Mouse (Mus musculus) lung, postnatal 36 days (tissue): ENCODE results near the gene Map3k4.

ENCODE experiments used
- DNase-seq: peaks from one replicate; pipeline ENCODE4 v3.0.0; 2022; ENCODE audit warnings: mixed read lengths

The Map3k4 gene

DNA sequence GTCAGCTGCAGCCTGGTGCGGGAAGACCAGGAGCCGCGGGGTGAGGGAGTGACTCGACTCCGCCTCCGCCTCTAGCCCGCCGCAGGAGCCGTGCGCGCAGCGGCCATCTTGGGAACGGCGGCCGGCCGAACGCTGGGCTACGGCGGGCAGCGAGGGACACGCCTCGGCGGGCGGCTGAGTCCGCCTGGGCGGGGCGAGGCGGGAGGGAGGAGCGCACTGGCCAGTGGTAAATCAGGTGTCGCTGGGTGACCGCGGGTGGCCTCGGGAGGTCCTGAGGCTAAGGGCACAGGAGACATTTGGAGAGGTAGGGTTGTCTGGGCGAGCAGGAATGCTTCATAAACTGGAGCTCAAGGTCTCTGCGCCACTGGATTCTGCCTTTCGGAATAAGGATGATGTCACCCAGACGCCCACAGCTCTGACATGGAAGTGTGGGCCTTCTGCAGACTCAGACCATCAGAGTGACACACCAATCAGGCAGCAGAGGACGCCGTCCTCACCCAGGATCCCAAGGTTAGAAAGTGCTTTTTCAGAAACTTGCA is at the start of gene Map3k4:
TSS of gene Map3k4 (minus strand) at position 134 of the 539 bp plus-strand sequence.
- peak; percentile 95 for DNase-seq

DNA sequence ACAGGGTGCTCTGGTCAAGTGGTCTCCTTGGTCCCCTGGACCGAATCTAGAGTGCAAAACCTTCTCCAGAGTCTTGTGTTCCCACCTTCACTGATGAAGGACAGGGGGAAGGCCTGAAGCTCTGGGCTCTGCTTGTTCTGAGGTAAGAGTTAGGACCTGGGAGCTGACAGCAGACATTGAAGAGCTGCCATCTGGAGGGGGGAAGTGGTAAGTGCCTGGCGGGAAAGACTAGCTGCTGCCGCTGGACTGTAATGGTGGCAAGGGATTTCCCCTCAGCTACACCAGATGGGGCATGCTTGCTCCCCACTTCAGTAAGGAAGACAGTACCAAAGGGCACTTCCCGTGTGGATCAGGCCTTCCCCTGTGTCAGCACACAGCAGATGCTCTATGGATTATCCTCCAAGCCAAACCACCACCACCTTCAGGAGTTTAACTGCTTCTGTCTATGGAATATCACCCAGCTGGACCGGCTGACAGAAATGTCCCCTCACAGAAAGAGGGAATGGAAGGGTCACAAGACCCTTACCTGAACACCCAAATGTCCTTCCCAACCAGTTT is 48.9 kb upstream of the Map3k4 start:
- DNase-seq = peak; percentile 76

DNA sequence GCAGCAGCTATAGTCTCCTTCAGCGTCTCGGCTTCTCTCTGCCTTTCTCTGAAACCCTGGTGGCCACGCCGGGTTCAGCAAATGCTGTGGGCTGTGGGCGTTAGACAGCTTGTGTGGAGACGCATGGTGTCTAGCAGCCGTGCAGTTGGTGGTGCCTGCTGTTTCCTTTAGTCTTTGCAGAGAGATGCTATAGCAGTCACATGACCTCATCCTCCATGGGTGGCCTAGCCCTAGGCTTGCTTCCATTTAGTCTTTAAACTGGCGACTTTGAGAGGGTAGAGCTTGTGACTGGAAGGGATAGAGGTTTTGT is 45.8 kb upstream of the Map3k4 start:
- DNase-seq = no peak

DNA sequence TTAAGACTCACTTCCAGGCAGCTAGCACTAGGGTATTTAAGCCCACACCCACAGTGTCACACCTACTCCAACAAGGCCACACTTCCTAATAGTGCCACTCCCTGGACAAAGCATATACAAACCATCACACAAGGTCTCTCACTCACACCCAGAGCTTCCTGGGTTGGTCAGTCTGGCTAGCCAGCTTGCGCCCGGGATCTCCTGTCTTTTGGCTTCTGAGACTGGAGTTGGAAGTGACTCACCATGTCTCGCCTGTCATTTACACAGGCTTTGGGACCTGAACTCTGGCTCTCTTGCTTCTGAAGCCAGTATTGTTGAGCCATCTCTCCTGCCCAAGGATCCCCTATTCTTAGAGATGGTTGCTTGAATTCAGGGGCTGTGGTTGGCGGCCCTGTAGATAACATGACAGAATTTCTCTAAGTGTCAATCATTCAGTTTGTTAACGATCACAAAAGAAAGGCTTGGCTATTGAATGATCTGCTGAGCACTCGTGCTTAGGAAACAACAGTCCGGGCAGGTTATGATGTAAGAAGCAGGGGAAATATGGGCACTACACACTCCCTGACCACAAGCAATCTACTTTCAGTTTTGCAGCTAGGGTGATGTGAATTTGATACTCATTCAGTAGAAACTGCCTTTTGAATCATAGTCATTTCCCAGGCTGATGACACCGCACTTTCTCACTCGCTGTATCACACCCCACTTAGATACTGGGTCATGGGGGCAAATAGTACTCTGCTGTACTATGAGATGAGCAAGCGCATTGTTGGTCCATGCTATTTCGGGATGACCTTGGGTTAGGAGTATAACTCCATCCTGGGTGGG is 45.2 kb upstream of the Map3k4 start:
- no peak for DNase-seq

DNA sequence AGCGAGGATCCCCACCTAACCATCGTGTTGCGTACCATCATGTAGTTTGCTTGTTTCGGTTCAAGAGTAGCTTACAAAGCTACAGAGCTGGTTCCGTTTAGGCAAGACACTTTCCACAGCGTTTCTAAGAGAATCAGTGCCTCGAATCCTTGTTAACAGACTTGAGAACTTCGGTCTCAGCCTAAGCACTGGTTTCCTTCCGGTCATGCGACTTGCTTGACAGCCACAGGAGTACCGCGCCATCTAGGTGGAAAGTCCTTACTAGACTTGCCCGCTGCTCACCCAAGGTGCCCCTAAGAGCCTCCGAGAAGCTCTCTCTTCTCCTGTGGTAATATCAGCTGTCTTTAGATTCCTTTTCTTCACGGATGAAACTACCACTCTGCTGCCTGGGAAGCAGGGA is 41.3 kb upstream of the Map3k4 start:
- DNase-seq = no peak

DNA sequence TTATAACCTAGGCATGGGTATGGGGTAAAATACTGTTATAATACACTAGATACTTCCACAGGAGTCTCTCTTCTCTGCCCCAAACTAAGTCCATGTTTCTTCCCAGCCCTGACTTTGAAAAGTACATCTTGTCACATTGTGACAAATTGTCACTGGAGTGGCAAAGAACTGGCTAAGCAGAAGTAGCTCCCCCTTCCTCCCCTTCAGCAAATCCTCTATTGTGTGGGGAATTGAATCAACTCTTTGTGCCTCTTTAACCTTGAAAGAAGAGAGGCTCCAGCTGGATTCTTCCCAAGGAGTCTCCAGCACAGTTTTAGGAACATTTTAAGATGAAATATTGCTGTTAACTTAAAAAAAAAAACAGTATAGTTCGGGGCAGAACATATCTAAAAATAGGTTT is 34.2 kb upstream of the Map3k4 start:
- no peak for DNase-seq

DNA sequence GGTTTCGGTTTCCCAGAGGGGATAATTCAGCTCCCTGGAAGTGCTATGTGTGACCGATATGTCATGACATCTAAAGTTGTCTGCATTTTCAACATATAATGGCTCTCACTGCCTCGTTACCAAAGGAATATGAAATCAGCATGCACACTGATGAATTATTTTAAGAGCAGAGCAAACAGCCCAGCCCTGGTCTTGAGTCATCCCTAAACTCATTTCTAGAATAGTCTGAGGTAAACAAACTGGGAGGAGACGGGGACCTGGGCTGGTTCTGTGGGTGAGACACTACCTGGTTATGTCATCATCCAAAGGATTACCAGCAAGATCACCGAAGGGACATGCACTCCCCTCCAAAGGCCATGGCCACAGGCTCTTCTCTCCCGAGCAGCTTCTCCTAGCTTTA is 33.0 kb upstream of the Map3k4 start:
- no peak for DNase-seq

DNA sequence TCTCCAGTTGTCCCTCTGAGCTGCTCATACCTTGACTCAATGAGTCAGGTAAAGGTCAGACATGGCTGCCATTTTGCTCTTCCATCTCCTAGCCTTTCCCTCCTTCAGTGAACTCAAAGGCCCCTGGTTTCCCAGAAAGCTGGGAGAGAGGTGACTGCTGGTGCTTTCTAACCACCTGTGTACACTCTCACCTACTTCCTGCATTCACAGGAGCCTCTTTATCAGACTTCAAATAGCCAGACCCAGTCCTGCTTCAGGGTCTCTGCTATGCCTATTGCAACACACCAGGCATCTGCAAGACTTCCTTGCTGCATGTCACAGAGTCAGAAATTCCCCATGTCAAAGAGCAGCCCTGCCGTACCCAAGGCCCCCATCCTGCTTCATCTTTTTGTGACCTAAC is 28.9 kb upstream of the Map3k4 start:
- no peak for DNase-seq

DNA sequence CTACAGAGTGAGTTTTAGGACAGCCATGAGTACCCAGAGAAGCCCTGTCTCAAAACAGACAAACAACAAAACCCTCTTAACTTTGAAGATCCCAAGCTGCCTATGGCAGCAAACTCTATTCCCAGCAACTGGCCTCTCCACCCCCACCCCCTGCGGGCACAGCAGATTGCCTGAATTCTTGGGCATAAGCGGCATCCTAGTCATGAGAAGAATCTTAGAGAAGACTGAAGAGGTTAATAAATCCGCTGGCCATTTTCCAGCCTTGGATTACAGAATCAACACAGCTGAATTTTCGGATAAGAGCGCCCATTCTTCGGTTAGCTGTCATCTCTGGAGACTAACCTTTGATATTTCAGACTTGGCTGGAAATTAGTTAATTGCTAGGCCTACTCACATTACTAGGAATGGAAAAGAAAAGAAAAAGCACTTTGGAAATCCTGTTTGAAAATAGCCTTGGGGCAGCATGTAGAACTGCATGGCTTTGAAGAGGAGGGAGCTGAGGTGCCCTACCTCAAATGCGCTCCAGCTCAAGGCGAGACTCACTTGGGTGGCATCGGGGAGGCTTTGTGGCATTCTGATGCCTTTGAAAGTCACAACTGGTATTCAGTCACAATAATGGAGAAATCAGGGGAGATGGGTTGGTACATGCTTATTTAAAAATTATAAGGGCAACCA is 25.2 kb upstream of the Map3k4 start:
- peak; percentile 41 for DNase-seq

DNA sequence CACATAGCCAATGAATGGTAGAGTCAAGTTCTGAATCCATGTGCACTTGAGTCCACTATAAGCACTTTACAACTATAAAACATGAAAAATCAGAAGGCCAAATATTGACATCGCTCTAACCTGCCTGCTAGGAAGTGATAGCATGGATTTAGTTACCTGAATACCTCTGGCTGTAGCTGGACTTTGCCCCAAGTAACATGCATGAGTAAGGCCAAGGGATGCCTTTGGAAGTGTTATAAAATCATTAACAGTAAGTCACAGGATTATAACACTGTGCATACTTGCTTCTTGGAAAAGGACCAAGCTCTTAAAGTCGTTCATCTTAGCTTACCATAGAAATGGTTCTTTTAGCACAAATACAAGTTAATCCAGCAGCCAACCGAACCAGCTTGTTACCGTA is 18.6 kb upstream of the Map3k4 start:
- no peak for DNase-seq

DNA sequence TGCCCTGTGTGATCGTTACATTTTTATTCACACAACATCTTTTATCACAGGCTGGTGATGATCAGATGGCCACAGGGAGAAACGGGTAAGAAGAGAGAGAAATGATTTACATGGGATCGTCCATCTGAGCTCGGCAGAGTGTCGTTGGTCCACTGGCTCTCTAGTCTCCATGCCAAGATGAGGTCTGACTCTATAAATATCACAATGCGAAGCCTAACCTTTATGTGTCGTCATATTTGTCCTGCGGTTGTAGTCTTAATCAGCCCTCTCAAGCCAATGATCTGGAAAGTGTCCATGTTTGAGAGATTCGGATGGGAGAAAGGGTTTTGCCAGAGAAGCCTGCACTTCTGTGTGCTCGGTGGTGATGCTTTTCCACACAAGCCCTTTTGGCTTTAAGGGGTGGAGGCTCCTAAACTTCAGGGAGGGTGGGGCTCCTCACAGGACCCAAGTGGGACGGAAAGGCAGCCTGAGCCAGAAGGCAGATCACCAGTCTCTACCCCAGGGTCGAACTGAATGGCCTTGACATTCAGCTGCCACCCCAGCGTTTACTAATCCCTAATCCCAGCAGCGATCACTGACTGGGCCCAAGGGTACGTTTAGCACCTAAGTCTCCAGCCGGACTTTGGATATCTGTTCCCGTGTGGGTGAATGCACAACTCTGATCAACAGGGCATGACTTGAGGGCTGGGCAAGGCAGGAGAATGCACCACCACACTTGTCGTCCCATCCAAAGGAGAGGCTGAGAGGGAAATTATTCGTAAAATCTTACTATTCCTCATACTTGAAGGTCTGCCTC is 17.7 kb upstream of the Map3k4 start:
- no peak for DNase-seq

DNA sequence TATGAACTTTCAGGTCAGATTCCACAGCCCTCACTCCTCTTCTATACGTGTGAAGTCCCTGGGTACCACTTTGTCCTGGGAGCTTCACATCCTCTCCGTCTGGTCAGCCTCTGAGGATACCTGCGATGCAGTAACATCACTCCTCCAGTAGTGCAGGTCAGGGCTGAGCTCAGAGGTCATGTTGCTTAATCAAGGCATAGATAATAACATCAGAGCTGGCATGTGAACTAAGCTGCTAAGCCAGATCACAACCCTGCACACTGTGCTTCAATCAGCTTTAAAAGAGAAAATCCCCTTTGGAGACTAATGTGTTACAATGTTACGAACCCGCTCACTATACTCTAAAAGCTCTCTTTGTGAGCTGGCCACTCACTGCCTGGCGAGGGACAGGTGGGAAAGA is 16.5 kb upstream of the Map3k4 start:
- no peak for DNase-seq

DNA sequence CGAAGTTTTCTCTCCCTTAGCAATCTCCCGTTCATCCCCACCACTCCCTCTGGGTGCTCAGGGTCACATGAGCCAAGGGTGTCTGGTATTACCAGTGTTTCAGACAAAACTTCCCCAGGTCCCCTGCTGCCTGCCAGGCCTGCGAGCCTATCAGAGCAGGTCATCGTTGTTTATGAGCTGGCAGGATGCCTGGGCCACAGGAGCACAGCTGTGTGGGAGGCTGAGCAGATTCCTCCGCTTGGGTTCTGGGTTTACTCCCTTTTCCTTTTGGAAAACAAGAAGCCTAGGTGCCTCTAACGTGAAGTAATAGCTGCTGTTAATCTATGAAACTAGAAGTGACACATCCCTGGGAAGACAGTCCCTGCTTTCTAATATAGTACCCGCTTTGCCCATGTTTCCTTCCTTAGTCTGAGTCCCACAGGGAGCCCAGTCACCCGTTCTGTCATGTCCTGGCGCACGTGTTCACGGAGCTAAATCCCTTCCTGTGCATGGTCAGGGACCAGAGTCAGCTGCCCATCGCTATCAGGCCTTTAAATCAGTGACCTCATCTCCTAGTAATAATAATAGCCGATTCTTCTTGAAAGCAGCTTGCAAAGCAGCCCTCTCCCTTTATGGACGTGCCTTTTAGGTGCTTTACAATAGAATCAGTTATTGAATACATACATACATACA is 9.4 kb upstream of the Map3k4 start:
- peak; percentile 77 for DNase-seq

DNA sequence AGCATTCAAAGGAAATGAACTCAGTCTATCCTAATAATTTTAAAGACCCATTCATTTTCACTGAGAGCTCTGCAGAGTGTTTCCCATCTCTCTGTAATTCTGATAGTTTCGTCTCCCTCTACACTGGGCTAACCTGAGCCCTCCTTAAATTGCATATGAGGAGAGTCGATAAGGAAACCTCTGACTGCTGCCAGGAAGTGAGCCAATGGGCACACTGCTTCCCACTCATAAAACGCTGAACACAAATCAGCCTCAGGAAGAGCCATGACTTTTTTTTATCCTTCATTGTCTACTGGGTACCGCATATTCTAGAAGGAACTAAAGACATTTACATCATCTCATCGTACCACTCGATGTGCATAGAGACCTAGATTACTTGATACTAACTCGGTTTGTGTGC is 1.2 kb upstream of the Map3k4 start:
- DNase-seq = no peak

DNA sequence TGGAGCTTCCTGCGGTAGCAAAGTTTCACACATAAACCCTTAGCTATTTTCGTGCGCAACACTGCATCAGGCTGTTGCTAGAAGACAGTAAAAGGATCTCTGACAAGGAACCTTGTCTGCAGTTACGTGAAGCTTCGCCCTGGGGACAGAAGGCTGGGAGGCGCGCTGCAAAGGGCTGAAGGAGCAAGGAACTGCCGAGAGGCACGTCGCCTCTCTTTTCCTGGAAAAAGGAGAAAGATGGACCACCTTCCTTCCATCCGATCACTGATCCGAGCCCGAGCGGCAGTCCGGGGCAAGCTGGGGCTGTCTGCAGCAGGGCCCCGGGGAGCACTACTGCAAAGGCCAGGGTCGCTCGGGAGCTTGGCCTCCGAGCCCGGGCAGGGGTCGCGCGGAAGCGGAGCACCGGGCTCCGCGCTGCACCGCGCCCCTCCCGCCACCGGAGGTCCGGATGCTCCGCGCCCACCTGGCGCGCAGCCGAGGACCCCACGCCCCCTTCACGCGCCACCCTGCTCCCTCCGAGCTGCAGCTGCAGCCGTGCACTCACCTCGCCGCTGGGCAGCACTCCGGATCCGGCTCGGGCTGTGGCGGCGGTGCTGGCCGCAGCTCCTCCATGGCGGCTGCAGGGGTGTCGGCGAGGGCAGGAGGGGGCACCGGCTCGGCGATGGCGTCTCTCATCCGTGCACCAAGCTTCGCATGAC is 493 bp downstream of the Map3k4 start:
- DNase-seq = no peak

DNA sequence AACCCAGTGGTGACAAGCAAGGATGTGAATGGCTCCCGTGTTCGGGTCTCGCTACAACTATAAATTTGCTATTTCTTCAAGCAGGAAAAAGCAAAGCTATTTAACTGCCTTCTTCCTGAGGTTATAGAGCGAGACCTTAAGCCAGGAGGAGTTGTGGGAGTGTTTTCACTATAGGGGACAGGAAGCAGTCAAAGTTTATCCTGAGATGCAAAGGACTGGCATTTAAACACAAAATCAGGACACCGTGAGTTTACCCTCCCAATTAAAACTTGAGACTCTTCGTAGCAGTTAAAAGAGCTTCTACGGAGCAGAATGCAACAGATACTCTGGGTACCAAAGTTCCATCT is 1.0 kb downstream of the Map3k4 start:
- DNase-seq = no peak

DNA sequence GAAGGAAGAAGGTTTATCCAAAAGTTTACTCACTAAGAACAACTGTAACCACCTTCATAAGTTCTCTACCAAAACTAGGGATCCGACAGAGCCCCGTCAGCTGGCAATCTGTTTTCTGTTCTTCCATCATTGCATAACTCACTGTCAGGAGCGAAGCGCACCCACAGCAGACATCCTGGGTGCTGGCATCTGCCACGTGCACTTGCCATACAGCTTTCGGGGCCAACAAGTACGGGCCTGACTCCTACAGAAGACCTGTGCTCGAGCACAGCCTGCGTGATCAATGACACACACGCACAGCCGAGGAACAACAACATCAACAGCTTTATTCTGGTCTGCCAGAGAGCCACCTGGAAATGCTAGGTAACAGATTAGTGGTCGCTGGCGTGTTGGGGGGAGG is 2.3 kb downstream of the Map3k4 start:
- no peak for DNase-seq

DNA sequence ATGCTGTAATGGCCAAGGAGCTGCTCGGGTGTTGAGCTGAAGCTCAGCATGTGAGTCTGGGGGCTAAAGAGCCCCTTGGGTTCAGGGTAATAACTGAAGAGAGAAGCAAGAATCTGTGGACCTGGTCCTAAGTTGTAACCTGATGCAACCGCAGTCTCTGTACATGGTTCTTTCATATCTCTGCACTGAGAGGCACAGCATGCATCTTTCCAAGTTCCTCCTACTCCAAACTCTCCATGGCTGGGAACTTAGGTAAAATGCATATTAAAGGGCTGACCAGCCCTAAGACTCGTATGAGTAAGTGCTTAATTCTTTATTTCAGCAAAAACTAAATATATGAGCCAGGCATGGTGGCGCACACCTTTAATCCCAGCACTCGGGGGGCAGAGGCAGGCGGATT is 6.3 kb downstream of the Map3k4 start:
- no peak for DNase-seq

DNA sequence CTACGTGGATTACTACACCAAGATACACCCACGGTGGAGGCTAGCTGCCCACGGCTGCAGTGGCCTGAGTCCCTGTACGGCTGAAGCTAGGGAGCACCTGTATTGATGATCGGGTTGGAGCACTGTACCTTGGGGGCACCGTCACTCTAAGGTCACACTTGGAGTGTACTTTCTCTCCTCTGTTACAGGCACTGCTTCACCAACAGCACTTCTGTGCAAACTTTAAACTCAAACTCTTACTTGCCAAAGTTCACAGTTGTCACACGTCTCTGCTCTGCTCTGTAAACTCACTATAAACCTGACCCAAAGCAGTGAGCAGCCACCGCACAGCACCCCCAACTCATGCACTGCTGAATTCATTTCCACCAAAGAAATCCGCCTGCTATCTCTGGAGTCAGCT is 9.1 kb downstream of the Map3k4 start:
- DNase-seq = no peak

DNA sequence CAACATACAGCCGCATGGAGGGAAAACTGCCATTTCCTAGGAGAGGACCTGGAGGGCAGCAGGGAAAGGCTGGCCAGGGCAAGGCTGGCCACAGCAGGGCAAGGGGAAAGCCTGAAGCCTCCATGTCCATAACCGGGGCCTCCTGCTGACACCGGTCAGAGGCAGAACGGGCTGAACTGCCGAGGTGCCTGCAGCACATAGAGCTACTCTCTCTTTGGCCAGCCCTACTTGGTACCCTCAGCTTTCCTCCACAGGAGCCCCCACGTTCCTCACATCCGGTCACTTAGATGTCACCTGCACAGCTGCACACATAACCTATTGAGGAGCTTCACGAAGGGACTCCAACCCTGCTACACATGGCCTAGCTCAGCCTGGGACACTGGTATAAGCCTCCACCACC is 9.5 kb downstream of the Map3k4 start:
- no peak for DNase-seq

DNA sequence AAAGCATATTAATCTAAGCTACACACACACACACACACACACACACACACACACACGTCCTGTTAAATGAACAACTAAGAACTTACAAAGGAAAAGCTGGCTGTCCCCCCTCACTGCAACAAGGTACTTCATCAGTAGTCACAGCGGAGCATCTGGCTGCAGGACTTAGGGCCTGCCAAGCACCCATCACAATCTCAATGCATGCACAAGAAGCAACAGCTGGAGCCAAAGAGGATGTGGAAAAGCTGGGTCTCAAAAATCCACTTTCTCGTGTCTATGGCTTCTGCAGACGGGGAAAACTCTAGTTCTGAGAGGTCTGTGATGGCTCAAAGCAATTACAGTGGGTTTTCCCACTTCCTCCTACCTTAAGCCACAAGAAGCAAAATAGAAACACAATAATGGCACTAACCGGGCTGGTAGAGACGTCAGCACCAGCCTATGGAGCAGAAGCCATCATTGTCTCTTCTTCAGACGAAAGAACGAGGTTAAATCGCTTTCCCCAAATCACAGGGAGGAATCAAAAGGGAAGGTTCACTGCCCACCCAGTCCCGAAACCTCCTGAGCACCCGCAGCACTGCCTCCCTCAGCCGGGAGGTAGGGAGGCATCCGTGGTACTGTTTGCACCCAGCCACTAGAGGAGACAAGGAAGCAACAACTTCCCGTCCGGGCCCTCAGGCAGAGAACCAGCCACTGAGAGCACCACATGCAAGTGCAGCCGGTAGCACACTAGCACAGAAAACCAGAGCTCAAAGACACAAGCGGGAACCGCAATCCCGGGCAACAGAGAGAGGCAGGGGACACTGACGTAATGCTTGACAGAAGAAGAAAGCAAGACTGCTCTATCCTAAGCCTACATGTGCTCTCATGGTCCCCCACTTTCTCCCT is 11.1 kb downstream of the Map3k4 start:
- peak; percentile 37 for DNase-seq
